Mouse (Mus musculus) leukemia stem cell, adult 10-12 weeks (primary cell): ENCODE measurements around the gene Gm2174. TPM values are rescaled to one million over a fixed set of nuclear protein-coding genes. Genes with fewer than 3 reads are reported as not detected.

ENCODE experiments used
- polyA plus RNA-seq: library from polyadenylated mRNA; stranded (reverse); fragments of >175 nt; gene quantifications from 2 replicates; pipeline ENCODE4 v1.2.3, GENCODE M21; 2012; ENCODE audit warnings: low replicate concordance

Gene Gm2174
- polyA plus RNA-seq = not detected in 2 replicates

DNA sequence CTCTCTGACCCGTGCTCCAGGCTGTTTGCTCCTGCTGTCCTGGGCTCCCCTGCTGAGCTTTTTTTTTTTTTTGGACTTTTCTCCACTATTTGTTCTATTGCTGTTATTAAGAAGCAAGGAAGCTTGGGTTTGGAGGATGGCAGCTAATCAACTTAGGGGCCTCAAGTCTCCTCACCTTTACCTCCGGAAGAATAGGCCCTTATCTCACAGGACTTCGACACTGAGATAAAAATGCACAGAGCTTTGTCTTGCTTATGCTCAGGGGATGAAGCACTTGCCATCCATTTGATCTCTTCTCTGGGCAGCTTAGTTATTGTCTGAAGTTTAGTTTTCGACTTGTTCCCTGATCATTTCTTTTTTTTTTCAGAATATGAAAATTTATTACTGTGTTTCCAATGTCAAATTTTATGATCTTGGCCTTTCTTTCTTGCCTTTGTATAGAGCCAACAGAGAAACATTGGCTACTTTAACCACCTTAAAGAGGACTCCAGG lies at the start of gene Gm2174:
Gene Gm2174, plus strand, starts transcription at position 442 of the 492 bp plus-strand sequence.

DNA sequence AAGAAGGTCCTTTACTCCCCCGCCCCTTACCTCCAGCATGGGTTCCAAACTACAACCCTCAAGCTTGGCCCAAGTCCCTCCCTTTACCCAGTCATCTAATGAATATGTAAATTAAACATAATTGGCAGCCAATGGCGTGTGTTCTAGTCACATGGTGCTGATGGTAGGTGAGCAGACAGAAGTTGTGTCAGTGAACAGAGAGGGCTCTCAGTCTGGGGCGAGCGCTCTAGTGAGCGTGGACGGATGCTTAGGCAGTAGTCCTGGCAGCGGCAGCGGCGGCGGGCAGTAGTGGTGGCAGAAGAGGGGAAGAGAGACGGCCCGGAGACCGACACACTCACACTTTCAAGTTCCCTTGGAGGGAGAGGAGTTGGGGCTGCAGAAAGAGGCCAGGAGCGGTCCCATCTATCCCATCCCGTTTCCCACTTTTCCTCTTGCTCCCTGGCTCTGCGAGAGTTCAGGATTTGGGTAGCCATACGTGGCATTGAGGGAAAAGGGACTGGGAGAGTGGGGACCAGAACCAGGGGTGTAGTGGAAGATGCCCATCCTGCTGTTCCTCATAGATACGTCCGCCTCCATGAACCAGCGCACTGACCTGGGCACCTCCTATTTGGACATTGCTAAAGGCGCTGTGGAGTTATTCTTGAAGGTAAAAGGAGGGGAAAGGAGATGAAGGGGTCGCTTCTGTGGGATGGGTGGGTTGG lies 7.1 kb downstream of the Gm2174 start, which contains the start of gene Ints6l:
Gene Ints6l, plus strand, starts transcription at position 187 of the 701 bp plus-strand sequence.

Other genes with a start within 250 kb of the Gm2174 start
- not detected in 2 replicates for gene Gm773, start 235.1 kb upstream of the Gm2174 start, polyA plus RNA-seq
- gene Zfp449, start 101.6 kb upstream of the Gm2174 start, polyA plus RNA-seq = not detected in 2 replicates
- 0.11 TPM in 2 replicates for gene Smim10l2a, start 73.4 kb upstream of the Gm2174 start, polyA plus RNA-seq
- gene Ints6l, start 6.9 kb downstream of the Gm2174 start, polyA plus RNA-seq = 2.8 and 7.6 TPM in 2 replicates
- gene Gm10477, start 76.8 kb downstream of the Gm2174 start, polyA plus RNA-seq = not detected in 2 replicates
- not detected in 2 replicates for gene Gm648, start 101.6 kb downstream of the Gm2174 start, polyA plus RNA-seq
- gene Mmgt1, start 150.1 kb downstream of the Gm2174 start, polyA plus RNA-seq = 0.11 and 1.3 TPM in 2 replicates
- gene Slc9a6, start 161.8 kb downstream of the Gm2174 start, polyA plus RNA-seq = 4.3 and 39.6 TPM in 2 replicates